Mouse (Mus musculus): ENCODE measurements at regions not wholly inside any gene's neighbourhood (a gene's known extent, or its start where the extent isn't known, plus 50 kb on each side); places are given as distances from the start of the nearest gene placed in this dataset.

GRCm38 (mm10) chr1:158129243-158129770 lies 226.8 kb downstream of the Brinp2 start:
- Histone ChIP-seq H3K4me1 (replicated peaks) (no peaks in the 10 kb centered on the region), H3K4me2 (replicated peaks) (no peak overlapping the region), H3K9ac (no peak overlapping the region), H3K27me3 (replicated peaks) (no peaks in the 10 kb centered on the region), H3K9me3 (no peaks in the 10 kb centered on the region), H3K27ac (no peak overlapping the region), H3K4me3 (replicated peaks) (no peak overlapping the region), H3K36me3 (no peaks in the 10 kb centered on the region)
- WGBS, result 72% methylated on average over 3 of the region's 3 CpGs
- no peak for ATAC-seq

- H3K27ac ChIP-seq, result no peak overlapping the region
- no peak for ATAC-seq
- 18% methylated on average over 3 of the region's 3 CpGs for WGBS
- H3K9ac ChIP-seq, result no peak overlapping the region
- H3K4me2 ChIP-seq (replicated peaks), result no peak overlapping the region
- H3K4me3 ChIP-seq (replicated peaks), result no peak overlapping the region
- H3K36me3 ChIP-seq, result no peaks in the 10 kb centered on the region
- H3K9me3 ChIP-seq, result no peaks in the 10 kb centered on the region
- no peaks in the 10 kb centered on the region for H3K27me3 ChIP-seq (replicated peaks)
- H3K4me1 ChIP-seq (replicated peaks), result no peaks in the 10 kb centered on the region
Observed at GRCm38 (mm10) chr1:158147525-158147924, 208.6 kb downstream of the Brinp2 start.

GRCm38 (mm10) chr1:158148035-158148434 lies 208.1 kb downstream of the Brinp2 start:
- Histone ChIP-seq H3K27me3 (replicated peaks) (no peaks in the 10 kb centered on the region), H3K4me3 (replicated peaks) (no peak overlapping the region), H3K27ac (no peak overlapping the region), H3K4me1 (replicated peaks) (no peaks in the 10 kb centered on the region), H3K4me2 (replicated peaks) (no peak overlapping the region), H3K36me3 (no peaks in the 10 kb centered on the region), H3K9ac (no peak overlapping the region), H3K9me3 (no peaks in the 10 kb centered on the region)
- ATAC-seq, result no peak
- WGBS, result 87% methylated on average over 5 of the region's 5 CpGs

- Histone ChIP-seq H3K9me3 (no peaks in the 10 kb centered on the region), H3K4me3 (replicated peaks) (no peak overlapping the region), H3K27me3 (replicated peaks) (no peaks in the 10 kb centered on the region), H3K4me1 (replicated peaks) (no peaks in the 10 kb centered on the region), H3K4me2 (replicated peaks) (no peak overlapping the region), H3K9ac (no peak overlapping the region), H3K27ac (no peak overlapping the region), H3K36me3 (no peaks in the 10 kb centered on the region)
- no peak for ATAC-seq
- 72% methylated on average over 2 of the region's 2 CpGs for WGBS
Observed at GRCm38 (mm10) chr1:158161111-158161510, 195.0 kb downstream of the Brinp2 start.

GRCm38 (mm10) chr1:158161533-158161932 lies 194.6 kb downstream of the Brinp2 start:
- no peaks in the 10 kb centered on the region for H3K4me1 ChIP-seq (replicated peaks)
- H3K36me3 ChIP-seq, result no peaks in the 10 kb centered on the region
- H3K27ac ChIP-seq, result no peak overlapping the region
- H3K27me3 ChIP-seq (replicated peaks), result no peaks in the 10 kb centered on the region
- H3K4me3 ChIP-seq (replicated peaks), result no peak overlapping the region
- H3K9ac ChIP-seq, result no peak overlapping the region
- WGBS, result 77% methylated on average over 6 of the region's 6 CpGs
- H3K9me3 ChIP-seq, result no peaks in the 10 kb centered on the region
- H3K4me2 ChIP-seq (replicated peaks), result no peak overlapping the region
- no peak for ATAC-seq

- H3K27ac ChIP-seq, result no peak overlapping the region
- no peak overlapping the region for H3K4me2 ChIP-seq (replicated peaks)
- no peaks in the 10 kb centered on the region for H3K36me3 ChIP-seq
- H3K27me3 ChIP-seq (replicated peaks), result no peaks in the 10 kb centered on the region
- H3K4me3 ChIP-seq (replicated peaks), result no peak overlapping the region
- H3K9ac ChIP-seq, result no peak overlapping the region
- no peaks in the 10 kb centered on the region for H3K9me3 ChIP-seq
- ATAC-seq, result no peak
- no peaks in the 10 kb centered on the region for H3K4me1 ChIP-seq (replicated peaks)
Observed at GRCm38 (mm10) chr1:158163411-158163810, 192.7 kb downstream of the Brinp2 start.

GRCm38 (mm10) chr1:158170006-158170405 lies 186.1 kb downstream of the Brinp2 start:
- Histone ChIP-seq H3K27ac (no peak overlapping the region), H3K9me3 (no peaks in the 10 kb centered on the region), H3K27me3 (replicated peaks) (no peaks in the 10 kb centered on the region), H3K4me2 (replicated peaks) (no peak overlapping the region), H3K4me3 (replicated peaks) (no peak overlapping the region), H3K4me1 (replicated peaks) (no peaks in the 10 kb centered on the region), H3K9ac (no peak overlapping the region), H3K36me3 (no peaks in the 10 kb centered on the region)
- ATAC-seq, result no peak
- 70% methylated on average over 3 of the region's 3 CpGs for WGBS

GRCm38 (mm10) chr1:158180095-158180494 lies 176.0 kb downstream of the Brinp2 start:
- no peaks in the 10 kb centered on the region for H3K27me3 ChIP-seq (replicated peaks)
- H3K36me3 ChIP-seq, result no peaks in the 10 kb centered on the region
- no peak overlapping the region for H3K4me3 ChIP-seq (replicated peaks)
- no peak overlapping the region for H3K4me2 ChIP-seq (replicated peaks)
- no peak overlapping the region for H3K9ac ChIP-seq
- no peak for ATAC-seq
- no peaks in the 10 kb centered on the region for H3K4me1 ChIP-seq (replicated peaks)
- 70% methylated on average over 4 of the region's 4 CpGs for WGBS
- no peak overlapping the region for H3K27ac ChIP-seq
- H3K9me3 ChIP-seq, result no peaks in the 10 kb centered on the region

- Histone ChIP-seq H3K27ac (no peak overlapping the region), H3K4me2 (replicated peaks) (no peak overlapping the region), H3K36me3 (no peaks in the 10 kb centered on the region), H3K9me3 (no peaks in the 10 kb centered on the region), H3K4me3 (replicated peaks) (no peak overlapping the region), H3K27me3 (replicated peaks) (no peaks in the 10 kb centered on the region), H3K9ac (no peak overlapping the region), H3K4me1 (replicated peaks) (no peaks in the 10 kb centered on the region)
- 86% methylated on average over 1 of the region's 1 CpGs for WGBS
- ATAC-seq, result no peak
Observed at GRCm38 (mm10) chr1:158181296-158181695, 174.8 kb downstream of the Brinp2 start.

GRCm38 (mm10) chr1:158187651-158188050 lies 168.5 kb downstream of the Brinp2 start:
- ATAC-seq, result no peak
- H3K27ac ChIP-seq, result no peak overlapping the region

GRCm38 (mm10) chr1:158192841-158193551 lies 163.1 kb downstream of the Brinp2 start:
- no peak overlapping the region for H3K4me3 ChIP-seq (replicated peaks)
- no peak overlapping the region for H3K27ac ChIP-seq
- H3K4me1 ChIP-seq (replicated peaks), result no peaks in the 10 kb centered on the region
- no peak overlapping the region for H3K9ac ChIP-seq
- 42% methylated on average over 12 of the region's 12 CpGs for WGBS
- ATAC-seq, result no peak
- no peaks in the 10 kb centered on the region for H3K27me3 ChIP-seq (replicated peaks)
- no peaks in the 10 kb centered on the region for H3K36me3 ChIP-seq
- H3K4me2 ChIP-seq (replicated peaks), result no peak overlapping the region
- H3K9me3 ChIP-seq, result no peaks in the 10 kb centered on the region

More at GRCm38 (mm10) chr1:158187651-158188050, 168.5 kb downstream of the Brinp2 start:
- Histone ChIP-seq H3K9me3 (no peaks in the 10 kb centered on the region), H3K36me3 (no peaks in the 10 kb centered on the region), H3K4me3 (replicated peaks) (no peak overlapping the region), H3K4me1 (replicated peaks) (no peaks in the 10 kb centered on the region), H3K9ac (no peak overlapping the region), H3K4me2 (replicated peaks) (no peak overlapping the region), H3K27me3 (replicated peaks) (no peaks in the 10 kb centered on the region)
- 74% methylated on average over 8 of the region's 8 CpGs for WGBS

GRCm38 (mm10) chr1:158193968-158194565 lies 162.1 kb downstream of the Brinp2 start:
- Histone ChIP-seq H3K4me2 (replicated peaks) (no peak overlapping the region), H3K4me3 (replicated peaks) (no peak overlapping the region), H3K9me3 (no peaks in the 10 kb centered on the region), H3K9ac (no peak overlapping the region), H3K36me3 (no peaks in the 10 kb centered on the region), H3K27me3 (replicated peaks) (no peaks in the 10 kb centered on the region), H3K4me1 (replicated peaks) (no peaks in the 10 kb centered on the region), H3K27ac (no peak overlapping the region)
- 74% methylated on average over 12 of the region's 12 CpGs for WGBS
- ATAC-seq, result no peak
